Mouse (Mus musculus) liver, embryonic 15.5 days (tissue): Measurements from ENCODE around the gene Tmprss4. TPM values are rescaled to one million over a fixed set of nuclear protein-coding genes. Genes with fewer than 3 reads are reported as not detected.

Experiments
- ATAC-seq: fragments of 200-750 bp; cut with Nextera tagmentation; 2 replicates; pipeline ENCODE4 v1.8.0; 2017; ENCODE audit warnings: moderate number of reproducible peaks, mild to moderate bottlenecking, moderate library complexity; ENCODE audit not compliant: insufficient read depth
- H3K27ac ChIP-seq: fragments of 300-500 bp; sonication (generic); replicated peaks from 2 replicates; pipeline ENCODE4 v1.5.1; 2015; ENCODE audit warnings: mild to moderate bottlenecking, inconsistent platforms
- H3K27me3 ChIP-seq: fragments of 300-500 bp; sonication (generic); 2 replicates; pipeline ENCODE4 v1.6.1; 2015; ENCODE audit warnings: mild to moderate bottlenecking, inconsistent platforms
- H3K36me3 ChIP-seq: fragments of 300-500 bp; sonication (generic); replicated peaks from 2 replicates; pipeline ENCODE4 v1.6.1; 2015; ENCODE audit warnings: moderate library complexity, mild to moderate bottlenecking, inconsistent platforms
- H3K4me1 ChIP-seq: fragments of 300-500 bp; sonication (generic); replicated peaks from 2 replicates; pipeline ENCODE4 v1.6.1; 2015; ENCODE audit warnings: inconsistent platforms
- H3K4me2 ChIP-seq: fragments of 300-500 bp; sonication (generic); 2 replicates; pipeline ENCODE4 v1.6.1; 2015; ENCODE audit warnings: moderate library complexity, mild to moderate bottlenecking, inconsistent platforms
- H3K4me3 ChIP-seq: fragments of 300-500 bp; sonication (generic); replicated peaks from 2 replicates; pipeline ENCODE4 v1.5.1; 2015; ENCODE audit warnings: mild to moderate bottlenecking, inconsistent platforms
- H3K9ac ChIP-seq: fragments of 300-500 bp; sonication (generic); 2 replicates; pipeline ENCODE4 v1.6.1; 2015; ENCODE audit warnings: moderate library complexity, mild to moderate bottlenecking, inconsistent platforms
- H3K9me3 ChIP-seq: fragments of 300-500 bp; sonication (generic); replicated peaks from 2 replicates; pipeline ENCODE4 v1.6.1; 2016; ENCODE audit warnings: inconsistent platforms
- WGBS: fragments of 180-500 bp; shearing (Covaris S2); methylation state at CpG from one replicate; pipeline ENCODE4 v1.1.7; 2015; ENCODE audit warnings: mixed read lengths; ENCODE audit not compliant: insufficient replicate concordance; 5-methylcytosine and 5-hydroxymethylcytosine counted together
- polyA plus RNA-seq: library from polyadenylated mRNA; unstranded; fragments of >200 nt; fragmentation: Nextera tagmentation; extraction: Ambion mirVana; gene quantifications from 2 replicates; pipeline ENCODE4 v1.2.1, GENCODE M21; 2015

The Tmprss4 gene
- polyA plus RNA-seq, result 0.07 TPM in 1 of 2 replicates, not detected in the other

DNA sequence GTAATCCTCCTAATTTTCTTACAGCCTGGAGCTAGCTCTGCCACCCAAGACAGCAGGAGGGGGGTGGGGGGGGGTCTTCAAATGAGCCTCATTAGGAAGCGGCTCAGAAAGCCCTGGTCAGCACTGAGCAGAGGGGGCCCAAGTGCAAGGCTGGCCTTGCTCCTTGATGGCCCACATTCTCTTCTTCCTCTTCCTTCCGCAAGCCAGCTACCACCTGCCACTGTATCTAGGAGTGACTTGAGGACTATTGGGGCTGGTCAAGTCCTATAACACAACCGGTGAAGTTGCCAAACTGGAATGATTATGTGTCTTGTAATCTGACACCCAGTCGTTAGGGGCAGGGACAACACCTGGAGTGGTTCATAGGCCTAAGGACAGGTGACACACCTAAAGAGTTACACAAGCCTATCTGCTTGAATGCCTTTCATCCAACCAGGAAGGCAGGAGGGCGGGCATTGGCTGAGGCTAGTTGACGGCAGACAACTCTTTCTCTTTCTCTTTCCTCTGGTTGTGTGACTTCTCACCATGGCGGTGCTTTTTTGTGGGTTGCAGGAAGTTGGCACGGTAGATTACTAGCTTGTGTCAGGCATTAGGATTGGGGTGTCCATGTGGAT is at the start of gene Tmprss4:
Gene Tmprss4 (minus strand): TSS at position 296 of the 614 bp plus-strand sequence.
- H3K4me1 ChIP-seq, result peaks cover 13% of the 10 kb centered on the region; the same call in 1 of the 2 replicates
- H3K36me3 ChIP-seq, result no peaks in the 10 kb centered on the region
- no peak within 1 kb of the TSS for H3K27ac ChIP-seq
- H3K27me3 ChIP-seq, result no peaks in the 10 kb centered on the region
- H3K9ac ChIP-seq, result no peak within 1 kb of the TSS
- no peak within 1 kb of the TSS for H3K4me3 ChIP-seq
- H3K4me2 ChIP-seq, result no peak within 1 kb of the TSS
- ATAC-seq, result no peak
- WGBS, result 63% methylated on average over 8 of the region's 8 CpGs
- no peaks in the 10 kb centered on the region for H3K9me3 ChIP-seq

DNA sequence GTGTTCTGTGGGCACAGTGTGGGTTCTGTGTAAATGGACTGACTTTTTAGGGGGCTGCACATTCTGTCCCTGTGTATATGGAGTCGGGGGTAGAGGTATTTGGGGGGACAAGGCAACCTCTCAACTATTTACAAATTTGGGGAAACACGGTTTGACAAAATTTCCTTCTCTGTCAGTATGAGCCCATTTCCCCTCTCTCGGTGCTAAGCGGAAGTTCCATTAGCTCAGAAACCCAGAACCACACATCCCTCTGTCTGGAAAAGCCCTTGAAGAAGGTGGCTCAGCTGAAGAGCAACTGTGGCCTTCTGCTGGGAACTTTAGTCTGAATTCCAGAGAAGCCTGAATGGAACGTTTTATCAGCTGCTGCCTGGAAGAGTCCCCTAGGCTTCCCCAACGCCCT is 48.5 kb upstream of the Tmprss4 start:
- Histone ChIP-seq H3K4me3 (no peak overlapping the region), H3K9me3 (no peaks in the 10 kb centered on the region), H3K27me3 (no peaks in the 10 kb centered on the region), H3K36me3 (no peaks in the 10 kb centered on the region), H3K27ac (no peak overlapping the region), H3K9ac (no peak overlapping the region), H3K4me1 (peaks cover 15% of the 10 kb centered on the region), H3K4me2 (no peak overlapping the region)
- no peak for ATAC-seq
- WGBS, result 32% methylated on average over 6 of the region's 6 CpGs

- H3K27me3 ChIP-seq, result no peaks in the 10 kb centered on the region
- H3K4me1 ChIP-seq, result peaks cover 15% of the 10 kb centered on the region
- H3K27ac ChIP-seq, result no peak overlapping the region
- no peak overlapping the region for H3K9ac ChIP-seq
- ATAC-seq, result no peak
- H3K4me3 ChIP-seq, result no peak overlapping the region
- 18% methylated on average over 4 of the region's 4 CpGs for WGBS
- H3K36me3 ChIP-seq, result no peaks in the 10 kb centered on the region
- H3K9me3 ChIP-seq, result no peaks in the 10 kb centered on the region
- H3K4me2 ChIP-seq, result no peak overlapping the region
Observed at GRCm38 (mm10) chr9:45251990-45252389, 48.1 kb upstream of the Tmprss4 start.

GRCm38 (mm10) chr9:45251281-45251680 is 47.4 kb upstream of the Tmprss4 start:
- H3K9ac ChIP-seq, result no peak overlapping the region
- no peak overlapping the region for H3K4me3 ChIP-seq
- ATAC-seq, result no peak
- no peak overlapping the region for H3K4me2 ChIP-seq
- H3K4me1 ChIP-seq, result peaks cover 15% of the 10 kb centered on the region
- no peaks in the 10 kb centered on the region for H3K36me3 ChIP-seq
- H3K27me3 ChIP-seq, result no peaks in the 10 kb centered on the region
- H3K9me3 ChIP-seq, result no peaks in the 10 kb centered on the region
- 7% methylated on average over 3 of the region's 3 CpGs for WGBS
- H3K27ac ChIP-seq, result no peak overlapping the region

- 66% methylated on average over 7 of the region's 7 CpGs for whole genome bisulfite sequencing
- Histone ChIP-seq H3K9ac (no peak overlapping the region), H3K4me2 (no peak overlapping the region), H3K27me3 (no peaks in the 10 kb centered on the region), H3K4me1 (peaks cover 15% of the 10 kb centered on the region), H3K4me3 (no peak overlapping the region), H3K36me3 (no peaks in the 10 kb centered on the region), H3K9me3 (no peaks in the 10 kb centered on the region), H3K27ac (no peak overlapping the region)
- ATAC-seq, result no peak
Observed at GRCm38 (mm10) chr9:45250306-45250705, 46.4 kb upstream of the Tmprss4 start.

DNA sequence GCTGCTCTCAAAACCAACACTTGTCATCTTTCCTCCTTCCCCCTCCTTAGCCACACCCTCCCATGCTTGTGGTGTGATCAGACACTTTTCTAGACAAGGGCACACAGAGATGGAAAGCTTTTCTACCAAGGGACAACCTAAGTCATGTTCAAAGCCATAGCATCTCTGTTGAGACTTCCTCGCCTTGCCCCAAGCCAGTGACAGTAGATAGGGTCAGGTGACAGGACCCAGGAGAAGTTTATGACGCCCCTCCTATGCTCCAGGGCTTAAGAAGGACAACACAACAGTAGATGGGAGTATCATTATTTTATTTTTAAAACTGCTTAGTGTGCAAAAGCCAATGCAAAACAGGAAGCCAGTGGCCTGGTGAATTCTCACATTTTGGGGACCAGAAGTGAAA is 43.6 kb upstream of the Tmprss4 start:
- H3K9me3 ChIP-seq, result no peaks in the 10 kb centered on the region
- H3K36me3 ChIP-seq, result no peaks in the 10 kb centered on the region
- H3K4me3 ChIP-seq, result no peak overlapping the region
- no peak for ATAC-seq
- no peak overlapping the region for H3K4me2 ChIP-seq
- WGBS, result 36% methylated on average over 2 of the region's 2 CpGs
- H3K4me1 ChIP-seq, result peaks cover 10% of the 10 kb centered on the region
- H3K27me3 ChIP-seq, result no peaks in the 10 kb centered on the region
- no peak overlapping the region for H3K9ac ChIP-seq
- H3K27ac ChIP-seq, result no peak overlapping the region

DNA sequence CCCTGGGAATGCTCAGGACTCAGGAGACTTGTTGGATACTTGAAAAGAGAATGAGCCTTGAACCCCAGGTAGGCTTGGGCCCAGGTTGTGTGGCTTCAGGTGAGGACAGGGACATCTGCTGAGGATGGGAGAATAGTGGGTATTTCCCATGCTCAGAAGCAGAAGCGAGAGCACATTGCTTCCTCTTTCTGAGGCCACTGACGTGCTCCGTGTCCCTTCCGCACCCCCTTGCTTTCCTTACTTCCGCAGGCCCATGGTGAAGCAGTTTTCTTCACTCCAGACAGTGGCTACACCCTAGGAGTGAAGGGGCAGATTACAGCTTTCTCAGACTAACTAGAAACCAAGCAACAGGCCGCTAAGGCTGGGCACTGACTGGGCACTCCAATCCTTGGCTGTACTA is 42.2 kb upstream of the Tmprss4 start:
- Histone ChIP-seq H3K36me3 (no peaks in the 10 kb centered on the region), H3K27me3 (no peaks in the 10 kb centered on the region), H3K27ac (peak overlapping the region; percentile 24), H3K4me3 (no peak overlapping the region), H3K4me1 (peaks cover 3% of the 10 kb centered on the region; the same call in 1 of the 2 replicates), H3K4me2 (no peak overlapping the region), H3K9ac (no peak overlapping the region), H3K9me3 (no peaks in the 10 kb centered on the region)
- ATAC-seq, result 0 out of 2 replicates have a peak, but pooled peaks have one; percentile 31
- 34% methylated on average over 6 of the region's 6 CpGs for WGBS

GRCm38 (mm10) chr9:45245432-45245831 is 41.5 kb upstream of the Tmprss4 start:
- ATAC-seq, result no peak
- Histone ChIP-seq H3K9ac (no peak overlapping the region), H3K9me3 (no peaks in the 10 kb centered on the region), H3K4me3 (no peak overlapping the region), H3K27ac (peak overlapping the region; percentile 16; the same call in 1 of the 2 replicates), H3K4me1 (0 out of 2 replicates have a peak, but pooled peaks cover 3% of the 10 kb centered on the region), H3K27me3 (no peaks in the 10 kb centered on the region), H3K4me2 (no peak overlapping the region), H3K36me3 (no peaks in the 10 kb centered on the region)
- WGBS, result 56% methylated on average over 1 of the region's 1 CpGs

DNA sequence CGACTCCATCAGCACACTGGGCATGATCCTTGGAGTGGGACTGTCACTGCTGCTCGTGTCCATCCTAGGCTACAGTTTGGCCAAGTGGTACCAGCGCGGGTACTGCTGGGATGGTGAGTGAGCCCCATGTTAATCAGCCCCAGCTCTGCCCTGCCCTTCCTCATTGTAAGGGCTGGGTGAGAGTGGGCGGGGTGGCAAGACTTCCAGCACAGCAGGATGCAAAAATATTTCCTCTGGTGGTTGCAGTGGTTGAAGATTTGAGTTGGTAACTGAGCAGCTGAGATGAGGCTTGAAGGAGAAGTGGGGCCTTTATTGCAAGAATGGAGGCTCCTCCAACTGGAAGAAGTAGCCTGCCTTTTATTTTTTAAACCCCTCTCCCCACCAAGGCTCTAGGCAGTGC is 37.5 kb upstream of the Tmprss4 start:
- no peak for ATAC-seq
- no peaks in the 10 kb centered on the region for H3K36me3 ChIP-seq
- WGBS, result 36% methylated on average over 5 of the region's 5 CpGs
- H3K4me1 ChIP-seq, result no peaks in the 10 kb centered on the region
- no peak overlapping the region for H3K27ac ChIP-seq
- H3K9ac ChIP-seq, result no peak overlapping the region
- H3K27me3 ChIP-seq, result no peaks in the 10 kb centered on the region
- no peak overlapping the region for H3K4me3 ChIP-seq
- no peak overlapping the region for H3K4me2 ChIP-seq
- no peaks in the 10 kb centered on the region for H3K9me3 ChIP-seq

GRCm38 (mm10) chr9:45236744-45237143 is 32.9 kb upstream of the Tmprss4 start:
- Histone ChIP-seq H3K27me3 (no peaks in the 10 kb centered on the region), H3K4me1 (no peaks in the 10 kb centered on the region), H3K36me3 (no peaks in the 10 kb centered on the region), H3K4me3 (no peak overlapping the region), H3K9ac (no peak overlapping the region), H3K27ac (no peak overlapping the region), H3K9me3 (no peaks in the 10 kb centered on the region), H3K4me2 (no peak overlapping the region)
- no peak for ATAC-seq
- WGBS, result 50% methylated on average over 7 of the region's 7 CpGs

DNA sequence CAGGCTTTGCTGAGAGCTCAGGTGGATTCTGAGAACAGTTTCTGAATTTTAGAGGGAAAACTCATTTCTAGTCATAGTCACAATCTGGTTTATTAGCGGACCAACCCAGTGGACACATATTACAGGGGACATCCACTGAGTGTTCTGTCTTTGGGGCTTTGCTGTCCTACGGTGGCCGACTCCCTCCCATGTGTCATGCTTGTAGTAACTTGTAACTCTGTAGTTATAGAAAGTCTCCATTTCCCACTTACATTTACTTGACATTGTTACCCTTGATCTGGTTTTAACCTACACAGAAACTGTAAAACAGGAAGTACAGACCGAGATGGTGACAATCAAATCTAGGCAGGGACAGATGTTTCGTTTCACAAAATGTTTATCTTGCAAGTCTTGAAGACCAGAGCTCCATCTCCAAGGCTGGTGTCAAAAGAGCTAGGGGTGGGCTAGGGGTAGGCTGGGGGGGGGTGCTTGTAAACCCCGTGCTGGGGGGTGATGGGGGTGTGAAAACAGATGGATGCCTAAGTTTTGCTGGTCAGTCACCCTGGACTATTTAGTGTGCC is 31.9 kb upstream of the Tmprss4 start:
- Histone ChIP-seq H3K27me3 (no peaks in the 10 kb centered on the region), H3K27ac (no peak overlapping the region), H3K36me3 (no peaks in the 10 kb centered on the region), H3K4me1 (no peaks in the 10 kb centered on the region), H3K9me3 (no peaks in the 10 kb centered on the region), H3K4me2 (no peak overlapping the region), H3K4me3 (no peak overlapping the region), H3K9ac (no peak overlapping the region)
- ATAC-seq, result no peak
- 26% methylated on average over 6 of the region's 6 CpGs for WGBS

GRCm38 (mm10) chr9:45229359-45229758 is 25.5 kb upstream of the Tmprss4 start:
- no peak overlapping the region for H3K4me2 ChIP-seq
- no peaks in the 10 kb centered on the region for H3K4me1 ChIP-seq
- no peaks in the 10 kb centered on the region for H3K27me3 ChIP-seq
- no peak overlapping the region for H3K9ac ChIP-seq
- no peak for ATAC-seq
- H3K4me3 ChIP-seq, result no peak overlapping the region
- H3K9me3 ChIP-seq, result no peaks in the 10 kb centered on the region
- H3K36me3 ChIP-seq, result no peaks in the 10 kb centered on the region
- 55% methylated on average over 8 of the region's 8 CpGs for WGBS
- no peak overlapping the region for H3K27ac ChIP-seq
